In genomic region chr6:54972929-54973211, GRCm38 (mm10) we compare ENCODE assay signal across 8 mouse cellular contexts. TPM values are rescaled to one million over a fixed set of nuclear protein-coding genes. Genes with fewer than 3 reads are reported as not detected.
A peak's percentile ranks its signal among the peaks of the same experiment; 100 is the strongest.
DNase-seq lines count a peak whose midpoint lies in the region; ATAC-seq and TF ChIP-seq lines count a peak whose summit lies in the region.

No protein-coding gene starts in this region.

- peak; percentile 30 for DNase-seq in gastrocnemius, adult 18-20 months (ENCODE audit: low spot score)
- no peak for DNase-seq in gastrocnemius, postnatal 10 days
- no peak for DNase-seq in liver, embryonic 14.5 days (ENCODE audit: low read depth in 3 of 3, low spot score in 3 of 3)
- no peak for DNase-seq in cerebellum, adult 8-10 months
- DNase-seq in layer of hippocampus, postnatal 14 days (ENCODE audit: low spot score in 2 of 2), result no peak

- peak overlapping the region; percentile 65 for H3K4me3 ChIP-seq in embryonic facial prominence, embryonic 13.5 days
- H3K4me3 ChIP-seq in hindbrain, embryonic 15.5 days, result peak overlapping the region; percentile 66
- peak overlapping the region; percentile 51 to 67 for H3K4me3 ChIP-seq in liver, embryonic 14.5 days (ENCODE audit: insufficient read depth in 1 of 2, low read depth in 2 of 2, low read length in 2 of 2)
- H3K4me3 ChIP-seq in neural tube, embryonic 14.5 days (ENCODE audit: low read depth, low read length), result peak overlapping the region; percentile 58; the same call in 1 of the 2 replicates

- peak overlapping the region; percentile 74 for H3K4me2 ChIP-seq in embryonic facial prominence, embryonic 13.5 days
- H3K4me2 ChIP-seq in hindbrain, embryonic 15.5 days, result peak overlapping the region; percentile 97
- H3K4me2 ChIP-seq in liver, embryonic 14.5 days (ENCODE audit: low read depth), result peak overlapping the region; percentile 76
- peak overlapping the region; percentile 87 for H3K4me2 ChIP-seq in neural tube, embryonic 14.5 days (ENCODE audit: low read depth, low read length)

- no peaks in the 10 kb centered on the region for H3K9me3 ChIP-seq in embryonic facial prominence, embryonic 13.5 days
- no peaks in the 10 kb centered on the region for H3K9me3 ChIP-seq in hindbrain, embryonic 15.5 days
- H3K9me3 ChIP-seq in liver, embryonic 14.5 days (ENCODE audit: control insufficient read depth, low read length), result no peaks in the 10 kb centered on the region
- no peaks in the 10 kb centered on the region for H3K9me3 ChIP-seq in neural tube, embryonic 14.5 days (ENCODE audit: control insufficient read depth, low read length)

- peaks cover 26% of the 10 kb centered on the region for H3K27me3 ChIP-seq in embryonic facial prominence, embryonic 13.5 days
- H3K27me3 ChIP-seq in hindbrain, embryonic 15.5 days, result peaks cover 17% of the 10 kb centered on the region
- H3K27me3 ChIP-seq in liver, embryonic 14.5 days (ENCODE audit: control insufficient read depth, insufficient read depth, low read length), result peaks cover 8% of the 10 kb centered on the region
- H3K27me3 ChIP-seq in neural tube, embryonic 14.5 days (ENCODE audit: control insufficient read depth, insufficient read depth, low read length), result no peaks in the 10 kb centered on the region

- peaks cover 10% of the 10 kb centered on the region; the same call in 1 of the 2 replicates for H3K4me1 ChIP-seq in embryonic facial prominence, embryonic 13.5 days
- peaks cover 13% of the 10 kb centered on the region for H3K4me1 ChIP-seq in hindbrain, embryonic 15.5 days (replicated peaks)
- H3K4me1 ChIP-seq in liver, embryonic 14.5 days (replicated peaks; ENCODE audit: control insufficient read depth in 2 of 2, insufficient read depth in 2 of 2, low read length in 1 of 2), result 0 out of 4 replicates have a peak, but pooled peaks cover 0 to 2% of the 10 kb centered on the region in 2 experiments
- H3K4me1 ChIP-seq in neural tube, embryonic 14.5 days (ENCODE audit: control insufficient read depth, insufficient read depth, low read length), result no peaks in the 10 kb centered on the region

- H3K36me3 ChIP-seq in embryonic facial prominence, embryonic 13.5 days, result no peaks in the 10 kb centered on the region
- H3K36me3 ChIP-seq in hindbrain, embryonic 15.5 days, result no peaks in the 10 kb centered on the region
- H3K36me3 ChIP-seq in liver, embryonic 14.5 days (replicated peaks; ENCODE audit: control insufficient read depth, insufficient read depth, low read depth), result no peaks in the 10 kb centered on the region
- no peaks in the 10 kb centered on the region for H3K36me3 ChIP-seq in neural tube, embryonic 14.5 days (ENCODE audit: control insufficient read depth, insufficient read depth, low read length)

- 11% methylated on average over 5 of the region's 5 CpGs for WGBS in embryonic facial prominence, embryonic 13.5 days
- 7% methylated on average over 5 of the region's 5 CpGs for whole genome bisulfite sequencing in hindbrain, embryonic 15.5 days
- 10% methylated on average over 5 of the region's 5 CpGs for WGBS in liver, embryonic 14.5 days (ENCODE audit: insufficient replicate concordance)
- WGBS in neural tube, embryonic 14.5 days, result 14% methylated on average over 5 of the region's 5 CpGs

- H3K27ac ChIP-seq in embryonic facial prominence, embryonic 13.5 days, result no peak overlapping the region
- H3K27ac ChIP-seq in hindbrain, embryonic 15.5 days (replicated peaks), result no peak overlapping the region
- H3K27ac ChIP-seq in liver, embryonic 14.5 days, result no peak overlapping the region
- no peak overlapping the region for H3K27ac ChIP-seq in neural tube, embryonic 14.5 days (ENCODE audit: low read depth, low read length)

- no peak for TF ChIP-seq EP300 in liver, embryonic 14.5 days (IDR thresholded peaks at IDR 0.05; ENCODE audit: low read depth)

- no peak for TF ChIP-seq CTCF in liver, embryonic 14.5 days (IDR thresholded peaks at IDR 0.05; ENCODE audit: low read depth)

- no peak for ATAC-seq in embryonic facial prominence, embryonic 13.5 days (ENCODE audit: insufficient number of reproducible peaks, insufficient read depth, low FRiP score, low TSS enrichment, low read depth)
- ATAC-seq in hindbrain, embryonic 15.5 days (ENCODE audit: low FRiP score, low read depth), result no peak
- ATAC-seq in liver, embryonic 14.5 days (ENCODE audit: insufficient read depth), result no peak
- ATAC-seq in neural tube, embryonic 14.5 days (ENCODE audit: low read depth), result no peak

- no peak overlapping the region for H3K9ac ChIP-seq in embryonic facial prominence, embryonic 13.5 days
- H3K9ac ChIP-seq in hindbrain, embryonic 15.5 days, result peak overlapping the region; percentile 40; the same call in 1 of the 2 replicates
- no peak overlapping the region; the same call in 1 of the 2 replicates for H3K9ac ChIP-seq in liver, embryonic 14.5 days (replicated peaks)
- H3K9ac ChIP-seq in neural tube, embryonic 14.5 days (replicated peaks; ENCODE audit: low read depth, low read length), result no peak overlapping the region

RNA-seq across cellular contexts. Expression of gene Nod1, which starts 0.5 kb away (rescaled TPM):
- total RNA-seq in gastrocnemius, adult 18-20 months (2021), result 1 to 10 TPM; 7.1 to 8.1 TPM
- total RNA-seq in gastrocnemius, postnatal 10 days (2021), result 1 to 10 TPM; 7.0 to 7.6 TPM
- polyA plus RNA-seq in embryonic facial prominence, embryonic 13.5 days (2015; fragmentation: Nextera tagmentation; extraction: Ambion mirVana), result 4.9 and 7.2 TPM in 2 replicates
- polyA plus RNA-seq in hindbrain, embryonic 15.5 days (2015; fragmentation: Nextera tagmentation; extraction: Ambion mirVana), result 3.2 and 3.9 TPM in 2 replicates
- 1.9 TPM in 2 replicates for polyA plus RNA-seq in liver, embryonic 14.5 days (2012; rRNA removed)
- 1.4 and 1.5 TPM in 2 replicates for polyA plus RNA-seq in liver, embryonic 14.5 days (2014; fragmentation: Nextera tagmentation; extraction: Ambion mirVana)
- polyA plus RNA-seq in neural tube, embryonic 14.5 days (2014; fragmentation: Nextera tagmentation; extraction: Ambion mirVana), result 1.7 and 3.7 TPM in 2 replicates
- total RNA-seq in layer of hippocampus, postnatal 14 days (2021), result 1 to 10 TPM; 4.3 to 5.6 TPM

RNA-seq across cellular contexts. Expression of gene Ggct, which starts 19.9 kb away (rescaled TPM):
- 1 to 10 TPM; 6.6 to 8.3 TPM for total RNA-seq in gastrocnemius, adult 18-20 months (2021)
- 1 to 10 TPM; 6.3 TPM for total RNA-seq in gastrocnemius, postnatal 10 days (2021)
- polyA plus RNA-seq in embryonic facial prominence, embryonic 13.5 days (2015; fragmentation: Nextera tagmentation; extraction: Ambion mirVana), result 9.9 and 10.8 TPM in 2 replicates
- 12.7 and 15.3 TPM in 2 replicates for polyA plus RNA-seq in hindbrain, embryonic 15.5 days (2015; fragmentation: Nextera tagmentation; extraction: Ambion mirVana)
- polyA plus RNA-seq in liver, embryonic 14.5 days (2012; rRNA removed), result 0.31 and 1.1 TPM in 2 replicates
- polyA plus RNA-seq in liver, embryonic 14.5 days (2014; fragmentation: Nextera tagmentation; extraction: Ambion mirVana), result 4.4 and 6.1 TPM in 2 replicates
- polyA plus RNA-seq in neural tube, embryonic 14.5 days (2014; fragmentation: Nextera tagmentation; extraction: Ambion mirVana), result 19.0 and 19.8 TPM in 2 replicates
- total RNA-seq in layer of hippocampus, postnatal 14 days (2021), result 10 to 100 TPM; 33.3 to 42.4 TPM
